Mouse (Mus musculus): ENCODE measurements around the gene Mboat7. TPM values are rescaled to one million over a fixed set of nuclear protein-coding genes. Genes with fewer than 3 reads are reported as not detected.

Mboat7 gene
- total RNA-seq, 2 experiments from 2014 or later, result 167 to 184 TPM

GRCm38 (mm10) chr7:3694076-3694948 is 989 bp upstream of the Mboat7 start:
- peak; percentile 32 to 52 for DNase-seq (ENCODE audit: low spot score in 2 of 2)

DNA sequence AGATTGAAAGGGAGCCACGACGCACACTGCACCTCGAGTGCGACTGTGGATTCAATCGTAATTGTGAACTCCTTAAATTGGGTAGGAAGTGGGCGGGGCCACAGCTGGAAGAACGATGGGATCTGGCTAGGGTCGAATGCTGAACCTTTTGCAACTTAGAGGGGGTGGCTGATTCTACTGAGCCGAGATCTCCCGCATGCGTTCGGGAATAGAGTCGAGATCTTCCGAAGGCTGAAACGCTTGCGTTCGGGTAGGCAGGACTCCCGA is 419 bp upstream of the Mboat7 start:
- no peak for DNase-seq (ENCODE audit: low spot score in 2 of 2)

DNA sequence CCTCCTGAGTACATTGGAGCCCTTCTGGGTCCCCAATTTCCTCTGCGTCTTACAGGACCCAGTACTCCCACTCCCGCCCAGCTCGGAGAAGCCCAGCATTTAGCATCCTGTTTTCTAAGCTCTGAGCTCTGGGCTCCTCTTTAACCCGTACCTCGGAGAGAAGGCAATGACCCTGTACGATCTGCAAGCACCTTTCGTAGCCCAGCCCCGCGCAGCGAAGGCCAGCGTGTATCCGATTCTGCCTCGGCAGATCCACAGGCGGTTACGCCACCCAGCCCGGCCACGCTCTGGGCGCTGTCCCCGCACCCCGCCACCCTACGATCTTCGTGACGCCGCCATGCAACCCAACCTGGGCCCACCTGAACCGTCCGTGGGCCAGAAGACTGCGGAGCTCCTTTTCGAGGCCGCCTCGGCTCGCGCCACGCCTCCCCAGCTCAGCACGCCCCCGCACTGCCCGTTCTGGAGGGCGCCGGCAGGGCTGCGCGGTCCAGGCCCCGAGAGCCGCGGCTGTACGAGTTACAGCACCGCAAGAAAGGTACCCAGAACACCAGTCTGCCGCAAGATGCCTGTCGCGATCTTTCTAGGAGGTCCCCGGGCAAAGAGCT is 839 bp downstream of the Mboat7 start, which contains the start of gene Tsen34:
Gene Tsen34, plus strand, starts transcription at position 482 of the 605 bp plus-strand sequence.
- DNase-seq (ENCODE audit: low spot score in 2 of 2), result no peak

GRCm38 (mm10) chr7:3691919-3692318 is 1.4 kb downstream of the Mboat7 start:
- DNase-seq (ENCODE audit: low spot score in 2 of 2), result no peak

DNA sequence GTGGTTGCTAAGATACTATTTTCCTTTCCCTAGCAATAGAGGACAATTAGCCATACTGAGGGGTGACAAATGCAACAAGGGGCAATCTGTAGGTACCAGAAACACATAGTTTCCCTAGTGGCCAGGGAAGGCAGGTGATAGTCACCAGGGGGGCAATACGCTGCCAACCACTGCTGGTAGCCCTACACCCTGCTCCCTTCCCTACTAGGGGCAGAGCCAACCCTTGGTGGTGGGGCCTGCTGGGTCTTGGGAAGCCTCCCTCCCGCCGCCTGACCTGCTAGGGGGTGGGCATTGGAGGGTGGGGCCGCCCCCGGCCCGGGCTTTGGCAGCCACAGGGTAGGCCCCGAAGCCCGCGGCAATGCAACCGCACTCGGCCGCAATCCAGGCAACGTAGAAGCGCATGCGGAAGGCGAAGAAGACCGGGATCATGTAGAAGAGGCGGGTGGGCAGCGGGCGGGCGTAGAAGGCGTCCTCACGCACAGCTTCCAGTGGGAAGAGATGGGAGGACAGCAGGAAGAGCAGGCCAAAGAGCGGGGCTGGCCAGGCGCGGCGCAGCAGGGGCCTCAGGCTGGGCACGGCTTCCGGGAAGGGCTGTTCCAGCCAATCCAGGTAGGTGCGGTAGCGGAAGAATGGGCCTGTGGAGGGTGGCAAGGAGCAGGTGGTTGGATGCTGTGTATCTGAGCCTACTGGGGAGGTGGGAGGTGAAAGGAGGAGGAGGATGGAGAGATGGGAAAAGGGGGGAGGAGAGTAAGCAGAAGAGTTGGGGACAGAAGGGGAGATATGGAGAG is 7.7 kb downstream of the Mboat7 start:
- no peak for DNase-seq (ENCODE audit: low spot score in 2 of 2)

GRCm38 (mm10) chr7:3684698-3685097 is 8.6 kb downstream of the Mboat7 start:
- DNase-seq (ENCODE audit: low spot score in 2 of 2), result no peak

DNA sequence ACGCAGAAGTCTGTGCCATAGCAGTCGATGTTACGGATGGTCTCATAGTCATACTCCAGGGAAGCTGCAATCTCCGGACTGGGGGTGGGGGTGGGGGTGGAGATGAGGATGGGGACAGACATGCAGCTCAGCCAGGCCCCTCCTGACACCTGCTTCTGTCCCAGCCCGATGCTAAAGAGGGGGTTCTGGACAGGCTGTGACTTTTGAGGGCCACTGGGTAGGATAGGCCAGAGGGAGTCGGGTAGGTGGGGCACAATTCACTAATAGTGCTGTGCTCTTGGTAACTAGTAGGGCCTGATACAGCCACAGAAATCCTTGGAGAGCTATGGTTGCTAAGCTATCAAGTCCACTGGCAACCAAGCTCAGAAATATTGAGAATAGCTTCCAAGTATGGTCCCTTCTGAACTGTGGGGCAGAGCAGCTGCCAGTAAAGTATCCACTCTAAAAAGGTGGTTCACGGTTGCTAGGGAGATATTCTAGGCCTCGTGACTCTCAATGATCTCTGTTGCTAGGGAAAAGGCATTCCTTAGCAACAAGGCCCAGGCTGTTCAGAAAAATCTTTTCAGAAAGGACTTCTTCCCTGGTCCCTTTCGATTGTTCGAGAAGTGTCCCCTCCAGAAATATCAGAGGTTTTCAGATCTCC is 9.3 kb downstream of the Mboat7 start:
- peak; percentile 22 to 58 for DNase-seq (ENCODE audit: low spot score in 2 of 2)

DNA sequence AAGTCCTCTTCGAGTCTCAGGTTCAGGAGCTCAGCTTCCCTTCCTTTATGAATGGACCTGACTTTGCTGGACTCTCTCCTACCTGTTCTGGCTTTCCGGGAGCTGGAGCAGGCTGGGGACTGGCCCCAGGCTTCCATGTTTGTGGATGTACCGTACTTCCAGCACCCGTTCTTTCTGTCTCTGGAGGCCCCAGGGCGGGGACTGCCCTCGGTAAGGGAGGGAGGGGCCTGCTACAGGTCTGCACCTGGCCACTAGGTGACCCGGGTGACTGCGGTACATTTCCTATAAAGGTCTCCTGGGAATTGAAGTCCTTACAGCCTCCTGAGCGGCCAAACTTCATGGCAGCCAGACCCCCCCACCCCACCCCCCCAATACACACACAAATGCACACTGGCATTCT is 16.0 kb downstream of the Mboat7 start, which contains the start of gene Tmc4:
Gene Tmc4, minus strand, starts transcription at position 212 of the 400 bp plus-strand sequence.
- no peak for DNase-seq (ENCODE audit: low spot score in 2 of 2)

GRCm38 (mm10) chr7:3676371-3676770 is 17.0 kb downstream of the Mboat7 start:
- DNase-seq (ENCODE audit: low spot score in 2 of 2), result no peak

DNA sequence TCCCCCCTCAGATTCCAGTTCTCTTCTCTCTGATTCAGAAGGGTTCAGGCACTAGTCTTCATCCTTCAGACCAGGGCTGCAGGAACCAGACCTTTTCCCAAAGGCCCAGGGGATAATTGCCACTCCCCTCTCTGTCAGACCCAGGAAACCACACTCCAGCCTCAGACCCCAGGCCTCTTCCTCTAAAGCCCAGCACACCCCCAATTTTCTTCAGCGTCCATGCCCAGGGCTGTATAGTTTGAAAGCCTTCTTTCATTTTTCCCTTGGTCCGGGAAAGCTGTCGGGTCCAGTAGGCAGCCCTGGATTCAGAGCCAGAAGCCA is 18.1 kb downstream of the Mboat7 start:
- no peak for DNase-seq (ENCODE audit: low spot score in 2 of 2)

DNA sequence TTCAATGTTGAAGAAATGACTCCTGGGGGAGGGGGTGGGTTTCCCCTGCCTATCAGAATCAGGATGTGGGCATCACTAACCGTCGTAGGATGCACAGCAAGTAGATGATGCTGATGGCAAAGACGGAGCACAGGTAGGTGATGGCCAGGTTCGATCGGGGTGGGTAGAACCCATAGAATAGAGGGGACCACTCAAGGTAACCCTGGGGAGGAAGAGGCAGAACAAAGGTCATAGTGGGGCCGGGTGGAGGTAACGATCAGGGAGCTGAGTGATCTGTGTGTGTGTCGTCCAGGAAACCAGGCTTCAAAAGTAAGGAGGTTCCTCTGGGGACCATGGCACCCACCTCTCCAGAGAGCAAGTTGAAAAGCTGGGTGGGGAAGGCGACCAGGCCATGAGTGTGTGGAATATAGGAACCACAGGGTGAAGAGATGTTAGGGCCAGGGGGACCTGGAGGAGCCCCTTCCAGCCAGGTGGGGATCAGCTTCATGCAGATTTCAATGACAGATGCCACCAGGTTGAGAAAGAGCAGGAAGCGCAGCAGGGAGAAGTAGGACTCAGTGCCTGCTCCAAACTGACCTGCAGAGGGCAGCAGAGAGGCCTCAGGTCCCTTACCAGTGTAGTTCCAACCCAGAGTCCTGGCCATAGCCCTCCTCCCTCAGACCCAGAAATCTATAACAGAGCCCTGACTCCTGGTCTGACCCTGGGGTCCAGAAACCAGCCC is 18.7 kb downstream of the Mboat7 start:
- DNase-seq (ENCODE audit: low spot score in 2 of 2), result peak; percentile 51 to 87

DNA sequence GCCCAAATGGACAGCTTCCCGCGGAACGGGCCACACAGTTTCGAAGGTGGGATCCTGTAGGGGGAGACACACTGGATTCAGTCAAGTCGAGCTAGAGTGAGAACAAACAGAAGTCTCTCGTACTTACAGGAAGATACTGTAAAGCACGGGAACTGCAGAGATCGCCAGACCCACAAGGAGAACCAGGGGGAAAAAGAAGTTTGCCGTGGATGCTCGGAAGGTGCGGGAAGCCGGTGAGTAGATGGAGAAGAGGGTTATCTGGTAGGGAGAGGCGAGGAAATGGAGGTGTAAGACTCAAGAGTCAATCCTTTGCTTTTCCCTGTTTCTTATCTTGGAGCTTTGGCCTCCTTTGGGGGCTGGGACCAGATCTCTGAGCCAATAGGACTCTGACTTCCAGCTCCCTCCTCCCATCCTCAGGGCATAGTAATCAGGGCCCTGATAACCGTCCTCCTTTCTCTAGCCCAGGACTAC is 26.4 kb downstream of the Mboat7 start:
- DNase-seq (ENCODE audit: low spot score in 2 of 2), result no peak

- peak; percentile 97 to 98 for DNase-seq (ENCODE audit: low spot score in 2 of 2)
Measured at GRCm38 (mm10) chr7:3665215-3666114, 27.9 kb downstream of the Mboat7 start, which contains the start of gene Leng1. Gene Leng1 (minus strand): TSS chr7:3665840.

- no peak for DNase-seq (ENCODE audit: low spot score in 2 of 2)
Measured at GRCm38 (mm10) chr7:3664524-3665214, 28.7 kb downstream of the Mboat7 start.

DNA sequence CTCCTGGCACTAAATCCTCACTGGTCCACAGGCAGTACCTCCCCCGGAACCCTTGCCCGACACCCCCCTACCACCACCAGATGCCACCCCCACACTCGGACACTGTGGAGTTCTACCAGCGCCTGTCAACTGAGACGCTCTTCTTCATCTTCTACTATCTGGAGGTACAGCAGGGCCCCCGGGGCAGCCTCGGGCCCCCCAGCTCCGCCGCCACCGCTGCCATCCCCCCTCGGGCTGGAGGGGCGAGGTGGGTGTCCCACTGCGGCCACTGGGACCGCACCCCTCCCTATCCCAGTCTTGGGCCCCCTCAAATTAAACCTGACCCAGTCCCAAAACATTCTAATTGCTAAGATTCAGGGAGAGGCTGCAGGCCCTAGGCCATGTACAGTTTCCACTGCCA is 34.7 kb downstream of the Mboat7 start:
- no peak for DNase-seq (ENCODE audit: low spot score in 2 of 2)

- DNase-seq (ENCODE audit: low spot score in 2 of 2), result no peak
Measured at GRCm38 (mm10) chr7:3656966-3657365, 36.4 kb downstream of the Mboat7 start.

DNA sequence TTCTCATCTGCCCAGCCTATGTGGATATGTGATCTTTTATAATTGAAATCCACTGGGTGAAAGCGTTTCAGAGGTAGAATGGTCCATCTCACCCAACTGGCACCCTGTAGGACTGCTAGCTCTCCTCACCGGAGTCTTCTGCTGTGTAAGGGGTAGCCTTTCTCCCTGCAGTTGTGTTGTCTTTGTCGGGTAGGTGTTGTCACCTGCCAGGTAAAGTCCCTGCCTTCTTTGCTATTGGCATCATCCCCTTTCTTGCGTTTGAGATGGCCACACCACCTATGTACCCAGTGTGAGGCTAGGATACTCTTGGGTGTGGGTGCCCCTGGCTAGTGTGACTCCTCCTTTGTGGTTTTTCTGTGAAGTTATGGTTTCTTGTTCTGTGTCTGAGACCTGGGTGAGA is 46.7 kb downstream of the Mboat7 start:
- no peak for DNase-seq (ENCODE audit: low spot score in 2 of 2)

GRCm38 (mm10) chr7:3646188-3646587 is 47.1 kb downstream of the Mboat7 start:
- DNase-seq (ENCODE audit: low spot score in 2 of 2), result no peak

GRCm38 (mm10) chr7:3645488-3646025 is 47.8 kb downstream of the Mboat7 start:
- no peak for DNase-seq (ENCODE audit: low spot score in 2 of 2)
